Mouse (Mus musculus) stomach, embryonic 14.5 days (tissue): ENCODE measurements around the gene Pcyt1a. TPM values are rescaled to one million over a fixed set of nuclear protein-coding genes. Genes with fewer than 3 reads are reported as not detected.

ENCODE experiments used
- ATAC-seq: fragments of 200-750 bp; cut with Nextera tagmentation; 2 replicates; pipeline ENCODE4 v1.8.0; 2017; ENCODE audit warnings: low read depth, moderate TSS enrichment; ENCODE audit not compliant: insufficient number of reproducible peaks, insufficient read depth, low FRiP score
- H3K27ac ChIP-seq: fragments of 300-500 bp; sonication (generic); 2 replicates; pipeline ENCODE4 v1.5.1; 2014; ENCODE audit warnings: mild to moderate bottlenecking, low read length, moderate library complexity, mixed read lengths
- H3K27me3 ChIP-seq: fragments of 300-500 bp; sonication (generic); 2 replicates; pipeline ENCODE4 v1.6.1; 2014; ENCODE audit warnings: low read length, control low read depth, mixed read lengths; ENCODE audit not compliant: control insufficient read depth, insufficient read depth
- H3K36me3 ChIP-seq: fragments of 300-500 bp; sonication (generic); 2 replicates; pipeline ENCODE4 v1.6.1; 2014; ENCODE audit warnings: mild to moderate bottlenecking, control low read depth, low read length, moderate library complexity, mixed read lengths; ENCODE audit not compliant: control insufficient read depth, insufficient read depth
- H3K4me1 ChIP-seq: fragments of 300-500 bp; sonication (generic); 2 replicates; pipeline ENCODE4 v1.6.1; 2014; ENCODE audit warnings: low read length, control low read depth, mixed read lengths; ENCODE audit not compliant: control insufficient read depth, insufficient read depth
- H3K4me2 ChIP-seq: fragments of 300-500 bp; sonication (generic); replicated peaks from 2 replicates; pipeline ENCODE4 v1.6.1; 2014; ENCODE audit warnings: low read depth, low read length, control low read depth
- H3K4me3 ChIP-seq: fragments of 300-500 bp; sonication (generic); 2 replicates; pipeline ENCODE4 v1.5.1; 2014; ENCODE audit warnings: low read depth, low read length, control low read depth
- H3K9ac ChIP-seq: fragments of 300-500 bp; sonication (generic); replicated peaks from 2 replicates; pipeline ENCODE4 v1.6.1; 2014; ENCODE audit warnings: low read depth, mild to moderate bottlenecking, control low read depth, low read length, moderate library complexity, mixed read lengths
- H3K9me3 ChIP-seq: fragments of 300-500 bp; sonication (generic); 2 replicates; pipeline ENCODE4 v1.6.1; 2016; ENCODE audit warnings: low read depth, low read length, control low read depth; ENCODE audit not compliant: control insufficient read depth
- WGBS: fragments of 180-500 bp; shearing (Covaris S2); extraction: QIAGEN DNeasy Blood & Tissue Kit; methylation state at CpG from one replicate; pipeline ENCODE4 v1.1.7; 2014; 5-methylcytosine and 5-hydroxymethylcytosine counted together
- polyA plus RNA-seq: library from polyadenylated mRNA; unstranded; fragments of >200 nt; fragmentation: Nextera tagmentation; extraction: Ambion mirVana; gene quantifications from 2 replicates; pipeline ENCODE4 v1.2.1, GENCODE M21; 2014

Gene Pcyt1a
- polyA plus RNA-seq, 1 experiment from 2014 or later: 40.3 TPM

GRCm38 (mm10) chr16:32419517-32420483 lies 10.9 kb upstream of the Pcyt1a start, which contains the start of gene Tctex1d2:
Gene Tctex1d2 (plus strand): TSS chr16:32419702.
- Histone ChIP-seq H3K27ac (peak within 1 kb of the TSS; percentile 87), H3K27me3 (no peaks in the 10 kb centered on the region), H3K4me2 (peak within 1 kb of the TSS; percentile 84), H3K4me3 (peak within 1 kb of the TSS; percentile 58), H3K9ac (peak within 1 kb of the TSS; percentile 57), H3K36me3 (no peaks in the 10 kb centered on the region), H3K4me1 (peaks cover 10% of the 10 kb centered on the region), H3K9me3 (no peaks in the 10 kb centered on the region)
- ATAC-seq: peak; percentile 94
- under 1% methylated on average over 45 of the region's 45 CpGs for WGBS

DNA sequence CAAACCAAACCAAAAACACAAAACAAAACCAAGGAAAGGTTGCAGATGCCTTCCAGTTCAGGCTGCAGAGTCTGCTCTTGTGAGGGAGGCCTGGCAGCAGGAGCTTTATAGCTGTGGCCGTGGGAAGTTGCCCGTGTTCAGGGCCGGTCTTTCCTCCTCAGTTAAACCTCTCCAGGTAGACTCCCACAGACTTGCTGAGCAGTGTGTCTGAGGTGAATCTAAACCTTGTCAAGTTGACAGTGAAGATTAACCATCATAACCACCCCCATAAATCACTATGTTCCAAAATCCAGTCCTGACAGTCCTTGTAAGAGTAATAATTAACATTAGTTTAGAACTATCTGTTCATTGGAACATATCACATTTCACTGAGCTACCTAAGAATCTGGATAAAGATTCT lies 3.2 kb upstream of the Pcyt1a start:
- no peaks in the 10 kb centered on the region for H3K27me3 ChIP-seq
- 84% methylated on average over 3 of the region's 3 CpGs for WGBS
- ATAC-seq: no peak

DNA sequence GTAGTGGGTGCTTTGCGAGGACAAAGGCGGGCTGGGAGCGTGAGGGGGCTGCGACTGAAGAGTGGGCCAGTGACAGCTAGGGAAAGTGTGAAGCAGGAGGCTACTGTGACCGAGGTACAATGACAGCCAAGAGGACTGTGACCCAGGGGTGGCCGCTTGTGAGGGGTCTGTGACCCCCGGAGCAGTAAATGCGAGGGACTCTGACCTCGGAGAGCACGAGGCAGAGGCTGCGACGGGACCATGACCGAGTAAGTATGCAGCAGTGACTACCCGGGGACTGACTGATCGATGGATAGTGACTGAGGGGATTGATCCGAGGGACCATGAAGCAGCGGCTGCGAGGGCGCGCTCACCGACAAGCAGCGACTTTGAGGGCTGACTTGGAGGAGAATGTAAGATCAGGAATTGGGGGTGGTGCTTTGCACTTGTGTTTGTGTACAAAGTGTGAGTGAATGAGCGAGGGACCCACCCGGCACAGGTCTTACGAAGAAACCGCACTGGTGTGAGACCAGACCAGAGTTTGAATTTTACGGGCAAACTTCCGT lies 398 bp downstream of the Pcyt1a start:
- Histone ChIP-seq H3K9ac (peak overlapping the region; percentile 57), H3K36me3 (no peaks in the 10 kb centered on the region), H3K27me3 (no peaks in the 10 kb centered on the region), H3K4me1 (peaks cover 9% of the 10 kb centered on the region; the same call in 1 of the 2 replicates), H3K9me3 (no peaks in the 10 kb centered on the region), H3K4me2 (peak overlapping the region; percentile 86), H3K27ac (peak overlapping the region; percentile 82; the same call in 1 of the 2 replicates), H3K4me3 (peak overlapping the region; percentile 77)
- ATAC-seq: peak; percentile 57; the same call in 1 of the 2 replicates
- under 1% methylated on average over 28 of the region's 28 CpGs for WGBS

More for the DNA sequence above, 3.2 kb upstream of the Pcyt1a start:
- Histone ChIP-seq H3K4me3 (no peak overlapping the region), H3K36me3 (no peaks in the 10 kb centered on the region), H3K4me1 (peaks cover 9% of the 10 kb centered on the region; the same call in 1 of the 2 replicates), H3K9ac (no peak overlapping the region), H3K27ac (no peak overlapping the region), H3K9me3 (no peaks in the 10 kb centered on the region), H3K4me2 (no peak overlapping the region)

DNA sequence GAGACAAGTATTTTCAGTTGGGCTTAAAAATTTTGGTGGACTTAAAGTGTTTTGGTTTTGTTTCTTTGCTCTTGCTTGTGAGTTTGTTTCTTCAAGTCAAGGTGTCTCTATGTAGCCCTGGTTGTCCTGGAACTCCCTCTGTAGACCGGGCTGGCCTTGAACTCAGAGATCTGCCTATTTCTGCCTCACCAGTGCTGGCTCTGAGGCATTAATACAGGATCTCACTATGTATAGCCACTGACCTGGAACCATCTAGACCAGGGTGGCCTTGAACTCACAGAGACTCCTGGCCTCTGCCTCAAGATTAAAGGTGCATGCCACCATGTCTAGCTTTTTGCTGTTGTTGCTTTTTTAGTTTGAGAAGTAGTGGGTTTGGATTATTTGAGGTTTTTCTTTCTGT lies 1.2 kb downstream of the Pcyt1a start:
- Histone ChIP-seq H3K9ac (no peak overlapping the region), H3K4me3 (0 out of 2 replicates have a peak overlapping the region, but pooled peaks have one; percentile 77), H3K27ac (no peak overlapping the region), H3K9me3 (no peaks in the 10 kb centered on the region), H3K27me3 (no peaks in the 10 kb centered on the region), H3K4me1 (peaks cover 9% of the 10 kb centered on the region; the same call in 1 of the 2 replicates), H3K36me3 (no peaks in the 10 kb centered on the region), H3K4me2 (peak overlapping the region; percentile 86)
- 86% methylated on average over 1 of the region's 1 CpGs for WGBS
- ATAC-seq: no peak

GRCm38 (mm10) chr16:32433138-32433537 lies 2.4 kb downstream of the Pcyt1a start:
- no peak overlapping the region for H3K9ac ChIP-seq
- 84% methylated on average over 2 of the region's 2 CpGs for WGBS
- no peak for ATAC-seq
- no peak overlapping the region for H3K27ac ChIP-seq
- H3K4me2 ChIP-seq: no peak overlapping the region
- H3K27me3 ChIP-seq: no peaks in the 10 kb centered on the region
- H3K4me3 ChIP-seq: no peak overlapping the region
- H3K4me1 ChIP-seq: peaks cover 9% of the 10 kb centered on the region; the same call in 1 of the 2 replicates
- no peaks in the 10 kb centered on the region for H3K36me3 ChIP-seq
- H3K9me3 ChIP-seq: no peaks in the 10 kb centered on the region

- Histone ChIP-seq H3K9me3 (no peaks in the 10 kb centered on the region), H3K27ac (no peak overlapping the region), H3K4me1 (peaks cover 9% of the 10 kb centered on the region; the same call in 1 of the 2 replicates), H3K27me3 (no peaks in the 10 kb centered on the region), H3K4me2 (no peak overlapping the region), H3K4me3 (no peak overlapping the region), H3K9ac (no peak overlapping the region), H3K36me3 (no peaks in the 10 kb centered on the region)
- 53% methylated on average over 6 of the region's 6 CpGs for WGBS
- ATAC-seq: no peak
Observed at GRCm38 (mm10) chr16:32434066-32434465, 3.3 kb downstream of the Pcyt1a start.

DNA sequence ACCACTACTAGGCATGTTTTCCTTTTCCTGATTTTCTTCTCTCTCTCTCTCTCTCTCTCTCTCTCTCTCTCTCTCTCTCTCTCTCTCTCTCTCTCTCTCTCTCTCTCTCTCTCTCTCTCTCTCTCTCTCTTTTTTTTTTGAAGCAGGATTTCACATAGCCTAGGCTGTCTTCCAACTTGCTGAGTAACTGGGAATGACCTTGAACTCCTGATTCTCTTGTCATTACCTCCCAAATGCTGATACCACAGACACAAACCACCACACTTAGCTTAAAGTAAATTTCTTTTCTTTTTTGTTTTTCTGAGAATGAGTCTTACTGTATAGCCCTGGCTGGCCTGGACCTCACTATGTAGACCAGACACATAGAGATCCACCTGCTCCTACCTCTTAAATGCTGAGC lies 4.0 kb downstream of the Pcyt1a start:
- Histone ChIP-seq H3K4me1 (peaks cover 9% of the 10 kb centered on the region; the same call in 1 of the 2 replicates), H3K27ac (no peak overlapping the region), H3K9me3 (no peaks in the 10 kb centered on the region), H3K27me3 (no peaks in the 10 kb centered on the region), H3K36me3 (no peaks in the 10 kb centered on the region), H3K9ac (no peak overlapping the region), H3K4me3 (no peak overlapping the region), H3K4me2 (no peak overlapping the region)
- no peak for ATAC-seq

GRCm38 (mm10) chr16:32436657-32437056 lies 5.9 kb downstream of the Pcyt1a start:
- no peaks in the 10 kb centered on the region for H3K27me3 ChIP-seq
- H3K4me2 ChIP-seq: no peak overlapping the region
- no peaks in the 10 kb centered on the region for H3K9me3 ChIP-seq
- no peak overlapping the region for H3K27ac ChIP-seq
- ATAC-seq: no peak
- no peak overlapping the region for H3K4me3 ChIP-seq
- 68% methylated on average over 1 of the region's 1 CpGs for WGBS
- H3K4me1 ChIP-seq: peaks cover 5% of the 10 kb centered on the region; the same call in 1 of the 2 replicates
- no peak overlapping the region for H3K9ac ChIP-seq
- no peaks in the 10 kb centered on the region for H3K36me3 ChIP-seq
